32 mouse cellular contexts compared by ENCODE assay signal in the genomic region with DNA sequence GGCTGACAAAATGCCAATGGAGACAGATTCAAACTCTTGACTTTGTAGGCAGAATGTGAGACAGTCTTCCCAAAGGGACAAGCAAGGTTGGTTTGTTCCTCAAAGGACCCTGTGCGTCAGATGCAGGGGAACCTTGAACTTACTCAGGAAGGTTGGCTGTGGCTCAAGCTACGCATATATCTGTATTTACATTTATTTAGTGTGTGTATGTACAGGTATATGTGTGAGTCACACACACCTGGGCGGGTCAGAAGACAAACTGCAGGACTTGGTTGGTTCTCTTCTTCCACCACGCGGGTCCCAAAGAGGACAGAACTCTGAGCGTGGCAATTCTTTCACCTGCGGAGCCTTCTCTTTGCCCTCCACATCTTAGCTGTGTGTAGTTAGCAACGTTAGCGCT.
"Had no signal": no experiment of that assay in that cellular context is flagged by ENCODE, and none has a peak within 500 bp of the region (broad histone marks: within the 10 kb centered on the region; RNA-seq: fewer than 3 reads in every experiment).

No protein-coding gene starts in this region.

- H3K27me3 ChIP-seq: heart, embryonic 12.5 days; heart, embryonic 13.5 days; heart, embryonic 15.5 days; hindbrain, embryonic 12.5 days; hindbrain, embryonic 13.5 days; hindbrain, embryonic 15.5 days; intestine, embryonic 15.5 days had no signal

- H3K4me3 ChIP-seq: heart, adult 2 months; heart, embryonic 10.5 days; heart, embryonic 12.5 days; heart, embryonic 13.5 days; heart, embryonic 15.5 days; hindbrain, embryonic 10.5 days; hindbrain, embryonic 12.5 days; hindbrain, embryonic 13.5 days; hindbrain, embryonic 15.5 days; intestine, embryonic 15.5 days; left cerebral cortex, adult 2 months had no signal

- H3K9ac ChIP-seq: heart, embryonic 12.5 days; heart, embryonic 13.5 days; heart, embryonic 15.5 days; hindbrain, embryonic 13.5 days; hindbrain, embryonic 14.5 days; hindbrain, embryonic 15.5 days; intestine, embryonic 15.5 days had no signal

- H3K9me3 ChIP-seq: heart, embryonic 10.5 days; heart, embryonic 12.5 days; heart, embryonic 13.5 days; heart, embryonic 15.5 days; hindbrain, embryonic 10.5 days; hindbrain, embryonic 12.5 days; hindbrain, embryonic 13.5 days; hindbrain, embryonic 15.5 days; intestine, embryonic 15.5 days had no signal

- H3K4me2 ChIP-seq: heart, embryonic 11.5 days; heart, embryonic 12.5 days; heart, embryonic 13.5 days; heart, embryonic 15.5 days; hindbrain, embryonic 12.5 days; hindbrain, embryonic 13.5 days; hindbrain, embryonic 14.5 days; hindbrain, embryonic 15.5 days; intestine, embryonic 15.5 days had no signal

- DNase-seq: heart, adult 2 months; heart, postnatal 10 days; heart, postnatal 14 days; heart, postnatal 36 days; heart, postnatal 4 days; kidney, adult 11 months; kidney, adult 18-20 months; kidney, adult 8-10 months; kidney, postnatal 14 days; kidney, postnatal 25 days; kidney, postnatal 36 days; kidney, postnatal 4 days; layer of hippocampus, adult 9-11 months; layer of hippocampus, postnatal 36 days had no signal

- H3K27ac ChIP-seq: heart, adult 2 months; heart, embryonic 13.5 days; heart, embryonic 15.5 days; hindbrain, embryonic 10.5 days; hindbrain, embryonic 12.5 days; hindbrain, embryonic 13.5 days; hindbrain, embryonic 14.5 days; hindbrain, embryonic 15.5 days; hindbrain, postnatal 0 days; intestine, embryonic 15.5 days; kidney, postnatal 0 days had no signal

- H3K36me3 ChIP-seq: heart, embryonic 15.5 days; hindbrain, embryonic 12.5 days; hindbrain, embryonic 15.5 days; intestine, embryonic 15.5 days had no signal

- ATAC-seq: hindbrain, embryonic 16.5 days; hindbrain, postnatal 0 days; inflammation-experienced regulatory T-cells, adult 6 months; intestine, embryonic 15.5 days; intestine, embryonic 16.5 days; intestine, postnatal 0 days had no signal
